Mouse (Mus musculus) neural tube, embryonic 15.5 days (tissue): ENCODE measurements at regions not wholly inside any gene's neighbourhood (a gene's known extent, or its start where the extent isn't known, plus 50 kb on each side); places are given as distances from the start of the nearest gene placed in this dataset.

Source experiments
- ATAC-seq: fragments of 200-750 bp; cut with Nextera tagmentation; 2 replicates; pipeline ENCODE4 v1.8.0; 2017; ENCODE audit warnings: mild to moderate bottlenecking, moderate TSS enrichment, moderate library complexity; ENCODE audit not compliant: low FRiP score
- H3K27ac ChIP-seq: fragments of 300-500 bp; sonication (generic); replicated peaks from 2 replicates; pipeline ENCODE4 v1.5.1; 2015; ENCODE audit warnings: mild to moderate bottlenecking, inconsistent platforms
- H3K27me3 ChIP-seq: fragments of 300-500 bp; sonication (generic); replicated peaks from 2 replicates; pipeline ENCODE4 v1.6.1; 2015; ENCODE audit warnings: inconsistent platforms
- H3K36me3 ChIP-seq: fragments of 300-500 bp; sonication (generic); 2 replicates; pipeline ENCODE4 v1.6.1; 2015; ENCODE audit warnings: inconsistent platforms
- H3K4me1 ChIP-seq: fragments of 300-500 bp; sonication (generic); 2 replicates; pipeline ENCODE4 v1.6.1; 2015; ENCODE audit warnings: inconsistent platforms
- H3K4me2 ChIP-seq: fragments of 300-500 bp; sonication (generic); 2 replicates; pipeline ENCODE4 v1.6.1; 2015; ENCODE audit warnings: inconsistent platforms, mild to moderate bottlenecking, moderate library complexity
- H3K4me3 ChIP-seq: fragments of 300-500 bp; sonication (generic); replicated peaks from 2 replicates; pipeline ENCODE4 v1.5.1; 2015; ENCODE audit warnings: mild to moderate bottlenecking, inconsistent platforms
- H3K9ac ChIP-seq: fragments of 300-500 bp; sonication (generic); replicated peaks from 2 replicates; pipeline ENCODE4 v1.6.1; 2015; ENCODE audit warnings: mild to moderate bottlenecking, inconsistent platforms
- H3K9me3 ChIP-seq: fragments of 300-500 bp; sonication (generic); replicated peaks from 2 replicates; pipeline ENCODE4 v1.6.1; 2016; ENCODE audit warnings: inconsistent platforms
- WGBS: fragments of 180-500 bp; shearing (Covaris S2); methylation state at CpG from one replicate; pipeline ENCODE4 v1.1.7; 2015; ENCODE audit warnings: mixed read lengths; 5-methylcytosine and 5-hydroxymethylcytosine counted together

DNA sequence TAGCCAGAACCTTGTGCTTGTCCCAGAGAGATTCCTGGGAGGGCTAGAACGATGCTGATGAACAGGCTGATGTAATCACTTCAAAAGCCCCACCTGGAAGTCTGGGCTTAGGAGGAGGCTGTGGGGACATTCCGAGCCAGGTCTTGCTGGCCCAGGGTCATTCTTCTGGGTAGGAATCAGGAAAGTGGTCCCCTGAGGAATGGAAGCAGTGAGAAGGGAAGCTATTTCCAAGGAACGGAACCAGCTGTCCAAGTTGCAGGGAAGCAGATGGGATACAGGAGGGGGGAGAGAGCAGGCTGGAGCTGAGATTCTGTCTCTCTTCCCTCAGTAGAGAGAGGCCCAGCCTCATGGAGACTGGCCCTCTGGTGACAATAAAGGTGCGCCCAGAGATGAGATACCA, 243.9 kb downstream of the Tcf7l2 start:
- no peaks in the 10 kb centered on the region for H3K27me3 ChIP-seq
- no peak overlapping the region for H3K27ac ChIP-seq
- no peak overlapping the region for H3K9ac ChIP-seq
- no peaks in the 10 kb centered on the region for H3K9me3 ChIP-seq
- H3K4me3 ChIP-seq = no peak overlapping the region
- H3K36me3 ChIP-seq = no peaks in the 10 kb centered on the region
- ATAC-seq = no peak
- 62% methylated on average over 4 of the region's 4 CpGs for WGBS
- H3K4me1 ChIP-seq = no peaks in the 10 kb centered on the region
- no peak overlapping the region for H3K4me2 ChIP-seq

DNA sequence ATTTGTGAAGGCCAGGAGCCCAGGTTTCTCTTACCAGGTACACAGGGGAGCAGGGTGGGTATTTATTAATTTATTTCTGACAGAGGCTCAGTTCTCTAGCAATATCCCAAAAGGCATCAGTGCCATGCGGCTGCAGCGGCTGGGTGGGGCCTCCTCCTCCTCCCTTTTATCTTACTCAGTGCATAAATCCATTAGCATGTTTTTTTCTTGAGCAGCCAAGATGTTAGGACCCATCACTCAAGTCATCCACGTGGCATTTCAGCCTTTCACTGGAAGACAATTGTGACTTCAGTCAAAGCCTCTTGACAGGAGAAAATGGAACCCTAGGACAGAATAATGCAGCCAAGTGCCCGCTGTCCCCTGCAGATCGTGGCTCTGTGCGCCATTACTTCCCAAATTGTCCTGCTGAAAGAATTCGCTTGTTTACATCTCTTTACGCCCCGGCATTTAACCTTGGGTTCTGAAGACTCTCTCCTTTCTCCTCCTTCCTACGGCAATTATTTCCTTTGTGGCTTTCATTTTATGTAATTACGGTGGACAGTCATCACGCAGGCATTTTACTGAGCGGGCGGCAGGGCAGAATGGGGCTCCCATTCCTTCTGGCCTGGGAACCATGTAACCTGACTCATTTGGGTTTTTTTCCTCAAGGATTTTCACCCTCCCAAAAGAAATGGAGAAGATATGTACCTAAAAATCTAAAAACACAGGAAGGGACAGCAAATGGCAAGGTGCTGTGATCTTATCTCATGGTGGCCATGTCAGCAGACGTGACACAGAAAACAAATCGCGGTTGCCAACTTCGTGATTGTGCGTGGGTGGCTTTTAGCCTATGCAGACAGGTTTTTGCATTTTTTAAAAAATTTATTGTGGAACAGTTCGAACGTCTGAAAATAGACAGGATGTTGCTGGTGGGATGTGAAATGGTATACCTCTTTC, 250.4 kb downstream of the Tcf7l2 start:
- Histone ChIP-seq H3K9me3 (no peaks in the 10 kb centered on the region), H3K9ac (no peak overlapping the region), H3K27me3 (no peaks in the 10 kb centered on the region), H3K27ac (no peak overlapping the region), H3K4me2 (no peak overlapping the region), H3K4me3 (no peak overlapping the region), H3K4me1 (peaks cover 14% of the 10 kb centered on the region), H3K36me3 (no peaks in the 10 kb centered on the region)
- ATAC-seq = no peak
- WGBS = 35% methylated on average over 21 of the region's 21 CpGs

DNA sequence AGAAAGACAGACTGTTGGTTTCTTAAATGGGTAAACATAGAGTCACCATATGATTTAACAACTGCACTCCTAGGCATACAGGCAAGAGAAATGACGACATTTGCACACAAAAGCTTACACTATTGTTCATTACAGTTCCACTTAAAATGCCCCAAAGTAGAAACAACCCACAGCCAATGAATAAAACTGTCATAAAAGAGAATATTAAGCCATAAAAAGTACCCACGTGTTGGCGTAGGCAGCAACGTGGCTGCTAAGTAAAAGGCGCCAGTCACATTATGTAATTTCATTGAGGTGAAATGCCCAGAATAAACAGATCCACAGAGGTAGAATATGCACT, 251.1 kb downstream of the Tcf7l2 start:
- Histone ChIP-seq H3K4me3 (no peak overlapping the region), H3K27me3 (no peaks in the 10 kb centered on the region), H3K9ac (no peak overlapping the region), H3K9me3 (no peaks in the 10 kb centered on the region), H3K4me1 (peaks cover 14% of the 10 kb centered on the region), H3K36me3 (no peaks in the 10 kb centered on the region), H3K27ac (no peak overlapping the region), H3K4me2 (no peak overlapping the region)
- ATAC-seq = no peak
- WGBS = 44% methylated on average over 5 of the region's 5 CpGs

DNA sequence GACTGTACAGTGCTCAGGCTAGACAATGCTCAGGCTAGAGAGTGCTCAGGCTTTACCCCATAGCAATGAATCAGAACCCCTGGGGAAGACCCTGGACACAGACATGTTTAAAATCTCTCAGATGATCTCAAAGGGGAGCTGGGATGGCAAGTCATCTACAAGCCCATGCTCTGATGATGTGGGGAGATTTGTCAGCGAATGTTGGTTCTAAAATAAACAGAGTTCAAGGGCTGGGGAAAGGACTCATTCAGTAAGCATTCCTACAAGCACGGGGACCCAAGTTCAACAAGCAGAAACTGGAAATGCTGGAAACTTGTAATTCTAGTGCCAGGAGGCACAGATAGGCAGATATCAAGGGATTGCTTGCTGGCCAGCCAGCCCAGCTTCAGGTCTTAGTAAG, 254.1 kb downstream of the Tcf7l2 start:
- ATAC-seq = no peak
- Histone ChIP-seq H3K4me1 (peaks cover 14% of the 10 kb centered on the region), H3K27ac (no peak overlapping the region), H3K9me3 (no peaks in the 10 kb centered on the region), H3K4me2 (no peak overlapping the region), H3K4me3 (no peak overlapping the region), H3K36me3 (no peaks in the 10 kb centered on the region), H3K27me3 (no peaks in the 10 kb centered on the region), H3K9ac (no peak overlapping the region)
- WGBS = 81% methylated on average over 2 of the region's 2 CpGs

- Histone ChIP-seq H3K9me3 (no peaks in the 10 kb centered on the region), H3K4me1 (no peaks in the 10 kb centered on the region), H3K4me3 (no peak overlapping the region), H3K27me3 (no peaks in the 10 kb centered on the region), H3K9ac (no peak overlapping the region), H3K27ac (no peak overlapping the region), H3K36me3 (no peaks in the 10 kb centered on the region), H3K4me2 (no peak overlapping the region)
- ATAC-seq = no peak
- WGBS = 63% methylated on average over 15 of the region's 15 CpGs
Observed at GRCm38 (mm10) chr19:55998454-55999180, 257.0 kb downstream of the Tcf7l2 start.

DNA sequence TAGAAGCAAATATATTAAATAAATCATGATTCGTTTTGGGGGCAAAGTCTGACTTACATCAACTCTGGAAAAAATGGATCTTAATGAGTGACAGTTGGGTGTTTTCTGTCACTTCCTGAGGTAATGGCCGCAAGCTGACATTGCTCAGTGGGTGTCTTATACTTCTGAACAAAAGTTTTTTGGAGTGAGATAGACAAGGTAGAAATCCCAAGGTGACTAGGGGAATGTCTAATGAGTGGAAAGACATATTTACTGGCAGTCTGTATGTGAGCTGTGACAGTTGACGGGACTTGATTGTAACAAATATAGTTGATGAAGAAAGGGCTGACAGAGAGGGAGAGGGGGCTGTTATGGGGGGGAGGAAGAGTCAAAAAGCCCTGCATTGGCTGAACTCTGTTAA, 257.8 kb downstream of the Tcf7l2 start:
- Histone ChIP-seq H3K9me3 (no peaks in the 10 kb centered on the region), H3K27me3 (no peaks in the 10 kb centered on the region), H3K4me1 (no peaks in the 10 kb centered on the region), H3K36me3 (no peaks in the 10 kb centered on the region), H3K9ac (no peak overlapping the region), H3K4me3 (no peak overlapping the region), H3K27ac (no peak overlapping the region), H3K4me2 (no peak overlapping the region)
- no peak for ATAC-seq
- WGBS = 84% methylated on average over 3 of the region's 3 CpGs

DNA sequence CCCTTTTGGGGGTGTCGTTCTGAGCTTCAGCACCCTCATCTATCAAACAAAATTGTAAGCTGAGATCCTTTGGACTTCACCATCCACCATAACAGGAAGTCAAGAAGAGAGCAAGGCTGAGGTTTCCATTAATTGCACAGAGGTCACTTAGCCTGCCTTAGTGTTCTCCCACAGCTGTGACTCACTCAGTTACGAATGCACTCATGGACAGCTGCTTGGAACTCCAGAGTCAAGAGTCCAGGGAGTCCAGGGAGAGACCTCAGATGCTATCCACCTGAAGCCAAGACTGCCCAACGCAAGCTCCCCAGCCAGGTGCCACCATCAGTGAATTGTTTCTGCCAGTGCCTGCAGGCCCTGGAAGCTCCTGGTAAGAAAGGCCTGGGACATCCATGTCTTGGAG, 259.8 kb downstream of the Tcf7l2 start:
- no peak overlapping the region for H3K9ac ChIP-seq
- no peak overlapping the region for H3K27ac ChIP-seq
- H3K4me2 ChIP-seq = no peak overlapping the region
- no peak for ATAC-seq
- H3K4me3 ChIP-seq = no peak overlapping the region
- H3K9me3 ChIP-seq = no peaks in the 10 kb centered on the region
- H3K36me3 ChIP-seq = no peaks in the 10 kb centered on the region
- 92% methylated on average over 3 of the region's 3 CpGs for WGBS
- peaks cover 9% of the 10 kb centered on the region for H3K4me1 ChIP-seq
- H3K27me3 ChIP-seq = no peaks in the 10 kb centered on the region

GRCm38 (mm10) chr19:56005886-56006285, 264.3 kb downstream of the Tcf7l2 start:
- Histone ChIP-seq H3K4me3 (no peak overlapping the region), H3K27ac (no peak overlapping the region), H3K9ac (no peak overlapping the region), H3K9me3 (no peaks in the 10 kb centered on the region), H3K4me1 (peaks cover 10% of the 10 kb centered on the region), H3K4me2 (no peak overlapping the region), H3K36me3 (no peaks in the 10 kb centered on the region), H3K27me3 (no peaks in the 10 kb centered on the region)
- no peak for ATAC-seq
- WGBS = 57% methylated on average over 6 of the region's 6 CpGs

DNA sequence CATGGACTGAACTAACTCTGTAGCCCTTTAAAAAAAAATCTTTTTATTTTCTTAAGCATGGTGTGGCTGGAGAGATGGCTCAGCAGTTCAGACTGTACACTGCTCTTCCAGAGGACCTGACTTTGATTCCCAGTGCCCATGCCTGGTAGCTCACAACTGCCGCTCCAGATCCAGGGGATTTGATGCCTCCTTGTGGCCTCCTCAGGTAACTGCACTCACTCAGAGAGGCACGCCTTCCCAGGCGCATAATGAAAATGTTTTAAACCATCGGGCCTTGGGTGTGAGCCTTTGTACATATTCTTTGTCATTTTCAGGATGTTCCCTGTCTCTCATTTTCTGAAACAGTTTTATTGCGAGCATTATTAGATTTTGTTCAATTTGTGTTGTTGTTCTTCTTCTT, 265.8 kb downstream of the Tcf7l2 start:
- H3K4me1 ChIP-seq = peaks cover 10% of the 10 kb centered on the region
- no peak overlapping the region for H3K9ac ChIP-seq
- no peak overlapping the region for H3K4me3 ChIP-seq
- no peak overlapping the region for H3K27ac ChIP-seq
- WGBS = 96% methylated on average over 5 of the region's 5 CpGs
- no peak overlapping the region for H3K4me2 ChIP-seq
- no peak for ATAC-seq
- no peaks in the 10 kb centered on the region for H3K36me3 ChIP-seq
- no peaks in the 10 kb centered on the region for H3K9me3 ChIP-seq
- H3K27me3 ChIP-seq = no peaks in the 10 kb centered on the region

DNA sequence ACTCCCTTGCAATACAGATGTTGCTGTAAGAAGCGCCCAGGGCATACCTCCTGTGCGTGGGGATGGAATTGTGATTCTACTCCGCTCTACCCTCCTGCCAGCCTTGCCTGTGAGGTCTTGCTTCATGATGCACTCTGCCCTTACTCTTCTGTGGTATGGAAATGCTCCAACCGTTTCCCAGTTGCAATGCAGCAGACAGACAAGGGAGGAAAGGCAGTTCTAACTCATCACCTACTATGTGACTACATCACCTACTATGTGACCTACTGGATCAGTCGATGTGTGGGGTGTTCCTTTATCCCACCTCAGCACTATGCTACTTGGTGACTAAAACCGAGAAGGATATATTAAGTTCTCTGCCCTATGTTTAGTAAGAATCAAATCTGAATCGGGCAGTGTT, 269.1 kb downstream of the Tcf7l2 start:
- no peaks in the 10 kb centered on the region for H3K9me3 ChIP-seq
- no peak for ATAC-seq
- no peaks in the 10 kb centered on the region for H3K27me3 ChIP-seq
- H3K27ac ChIP-seq = no peak overlapping the region
- H3K36me3 ChIP-seq = no peaks in the 10 kb centered on the region
- H3K4me2 ChIP-seq = no peak overlapping the region
- H3K9ac ChIP-seq = no peak overlapping the region
- peaks cover 8% of the 10 kb centered on the region for H3K4me1 ChIP-seq
- WGBS = 94% methylated on average over 7 of the region's 7 CpGs
- H3K4me3 ChIP-seq = no peak overlapping the region

GRCm38 (mm10) chr19:56011292-56011691, 269.7 kb downstream of the Tcf7l2 start:
- Histone ChIP-seq H3K4me2 (no peak overlapping the region), H3K9ac (no peak overlapping the region), H3K36me3 (no peaks in the 10 kb centered on the region), H3K4me1 (peaks cover 2% of the 10 kb centered on the region), H3K9me3 (no peaks in the 10 kb centered on the region), H3K4me3 (no peak overlapping the region), H3K27me3 (no peaks in the 10 kb centered on the region), H3K27ac (no peak overlapping the region)
- no peak for ATAC-seq
